Mouse (Mus musculus): Measurements from ENCODE around the gene Dedd. TPM values are rescaled to one million over a fixed set of nuclear protein-coding genes. Genes with fewer than 3 reads are reported as not detected.

Dedd gene
- polyA plus RNA-seq, 1 experiment, result 56.4 TPM

DNA sequence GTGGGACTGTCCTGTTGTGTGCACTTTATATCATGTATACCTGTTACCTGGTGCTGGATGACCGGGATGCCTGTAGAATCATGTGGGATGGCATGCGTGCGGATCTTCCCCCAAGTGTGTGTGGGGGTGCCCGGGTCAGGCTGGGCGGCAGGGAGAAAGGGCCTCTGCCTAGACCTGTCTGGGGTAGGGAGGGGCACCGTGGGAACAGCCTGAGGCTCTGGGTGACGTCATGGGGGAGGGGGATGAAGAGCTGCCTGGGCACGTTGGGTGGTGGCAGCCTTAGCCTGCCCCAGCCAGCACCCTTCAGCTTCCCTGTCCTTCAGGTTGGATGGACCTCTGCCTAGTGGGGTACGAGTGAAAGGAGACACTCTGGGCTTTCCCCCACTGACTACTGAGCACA, 55.4 kb downstream of the Dedd start:
- DNase-seq, result no peak
- TF ChIP-seq CTCF (IDR thresholded peaks at IDR 0.05; ENCODE audit: borderline replicate concordance, insufficient read depth, low read depth, low read length) (no peak), POLR2A (IDR thresholded peaks at IDR 0.05; ENCODE audit: borderline replicate concordance, insufficient read depth, low read length) (no peak)
- Histone ChIP-seq H3K27ac (ENCODE audit: insufficient read depth, low read length) (no peak overlapping the region), H3K4me1 (ENCODE audit: control insufficient read depth, insufficient read depth, low read length) (no peaks in the 10 kb centered on the region), H3K27me3 (ENCODE audit: control insufficient read depth, insufficient read depth, low read length) (no peaks in the 10 kb centered on the region), H3K4me3 (replicated peaks; ENCODE audit: insufficient read depth, low read depth, low read length) (no peak overlapping the region)
- WGBS, result 67% methylated on average over 9 of the region's 9 CpGs

DNA sequence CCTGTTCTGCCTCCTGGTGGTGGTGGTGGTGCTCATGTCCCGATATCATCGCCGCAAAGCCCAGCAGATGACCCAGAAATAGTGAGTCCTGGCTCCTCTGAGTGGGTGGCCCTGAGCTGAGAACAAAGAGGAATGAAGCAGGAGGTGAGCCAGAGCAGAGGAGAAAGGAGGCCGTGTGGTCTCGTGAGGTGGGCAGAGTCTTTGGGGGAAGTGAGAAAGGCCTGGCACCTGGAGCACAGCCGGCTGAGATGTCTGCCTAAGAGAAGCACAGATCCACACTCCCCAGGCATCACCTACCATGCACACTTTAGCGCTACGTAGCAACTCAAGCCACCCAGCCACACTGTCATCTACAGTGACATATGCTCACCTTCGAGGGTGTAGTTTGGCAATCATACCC, 56.2 kb downstream of the Dedd start:
- H3K4me3 ChIP-seq (replicated peaks; ENCODE audit: insufficient read depth, low read depth, low read length), result no peak overlapping the region
- DNase-seq, result no peak
- H3K27me3 ChIP-seq (ENCODE audit: control insufficient read depth, insufficient read depth, low read length), result no peaks in the 10 kb centered on the region
- no peaks in the 10 kb centered on the region for H3K4me1 ChIP-seq (ENCODE audit: control insufficient read depth, insufficient read depth, low read length)
- H3K27ac ChIP-seq (ENCODE audit: insufficient read depth, low read length), result no peak overlapping the region
- 40% methylated on average over 9 of the region's 9 CpGs for WGBS
- TF ChIP-seq POLR2A (IDR thresholded peaks at IDR 0.05; ENCODE audit: borderline replicate concordance, insufficient read depth, low read length) (no peak), CTCF (IDR thresholded peaks at IDR 0.05; ENCODE audit: borderline replicate concordance, insufficient read depth, low read depth, low read length) (no peak; the same call in 1 of the 2 replicates)

DNA sequence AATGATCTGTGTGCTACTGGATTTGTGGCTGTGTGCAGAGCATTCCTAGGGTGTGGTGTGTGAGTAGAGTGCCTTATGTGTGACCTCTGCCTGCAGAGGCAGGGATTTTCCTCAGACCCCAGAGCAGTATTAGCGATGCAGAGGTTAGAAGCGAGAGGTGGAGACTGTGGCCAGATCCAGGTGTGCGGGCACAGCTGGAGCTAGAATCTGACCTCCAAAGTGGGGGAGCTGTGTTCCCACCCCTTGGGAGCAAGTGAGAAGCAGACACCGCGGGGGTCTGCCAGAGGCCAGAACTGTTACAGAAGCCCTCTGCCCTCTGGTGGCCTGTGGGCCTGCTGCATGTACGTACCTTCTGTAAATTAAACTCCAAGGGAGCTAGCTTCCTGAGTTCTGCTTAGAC, 58.2 kb downstream of the Dedd start:
- TF ChIP-seq POLR2A (IDR thresholded peaks at IDR 0.05; ENCODE audit: borderline replicate concordance, insufficient read depth, low read length) (no peak), CTCF (IDR thresholded peaks at IDR 0.05; ENCODE audit: borderline replicate concordance, insufficient read depth, low read depth, low read length) (peak; percentile 31; the same call in 1 of the 2 replicates)
- WGBS, result 35% methylated on average over 6 of the region's 6 CpGs
- DNase-seq, result no peak
- H3K27me3 ChIP-seq (ENCODE audit: control insufficient read depth, insufficient read depth, low read length), result no peaks in the 10 kb centered on the region
- no peak overlapping the region for H3K4me3 ChIP-seq (replicated peaks; ENCODE audit: insufficient read depth, low read depth, low read length)
- H3K4me1 ChIP-seq (ENCODE audit: control insufficient read depth, insufficient read depth, low read length), result no peaks in the 10 kb centered on the region
- no peak overlapping the region for H3K27ac ChIP-seq (ENCODE audit: insufficient read depth, low read length)

DNA sequence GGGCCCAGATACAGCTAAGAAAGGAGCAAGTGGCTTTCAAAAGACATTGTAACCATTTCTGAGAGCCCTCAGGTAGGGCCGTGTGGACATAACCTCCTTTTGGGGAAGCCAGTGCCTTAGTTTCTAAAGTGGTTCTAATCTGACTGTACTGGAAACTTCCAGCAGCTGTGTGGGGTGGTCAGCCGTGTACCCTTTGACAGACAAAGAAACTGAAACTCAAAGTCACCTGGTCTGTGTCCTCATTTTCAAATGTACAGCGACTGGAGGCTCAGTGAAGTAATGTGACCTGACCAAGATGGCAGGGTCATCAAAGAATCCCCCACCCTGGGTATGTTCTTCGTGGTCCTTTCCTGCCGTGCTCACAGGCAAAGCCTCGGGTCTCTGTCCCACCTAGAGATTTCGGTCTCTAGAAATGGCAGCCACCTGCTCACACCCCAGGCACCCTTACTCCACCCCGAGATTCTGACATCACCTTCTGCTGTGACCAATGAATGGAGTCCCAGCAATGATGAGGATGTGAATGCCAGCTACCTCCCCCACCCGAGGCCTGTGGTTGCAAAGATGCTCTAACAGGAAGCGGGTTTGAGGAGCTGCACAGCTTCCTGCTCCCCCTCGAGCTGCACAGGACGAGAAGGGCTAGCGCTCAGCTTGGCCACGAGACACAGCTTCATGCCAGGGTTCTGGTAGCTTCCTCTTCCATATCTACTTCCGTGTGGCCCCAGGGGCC, 59.6 kb downstream of the Dedd start, which contains the start of gene Arhgap30:
TSS of gene Arhgap30 (plus strand) at position 579 of the 727 bp plus-strand sequence.
- Histone ChIP-seq H3K27me3 (ENCODE audit: control insufficient read depth, insufficient read depth, low read length) (no peaks in the 10 kb centered on the region), H3K27ac (ENCODE audit: insufficient read depth, low read length) (no peak within 1 kb of the TSS), H3K4me3 (replicated peaks; ENCODE audit: insufficient read depth, low read depth, low read length) (no peak within 1 kb of the TSS), H3K4me1 (ENCODE audit: control insufficient read depth, insufficient read depth, low read length) (no peaks in the 10 kb centered on the region)
- 77% methylated on average over 15 of the region's 15 CpGs for WGBS
- DNase-seq, result no peak
- TF ChIP-seq POLR2A (IDR thresholded peaks at IDR 0.05; ENCODE audit: borderline replicate concordance, insufficient read depth, low read length) (no peak), CTCF (IDR thresholded peaks at IDR 0.05; ENCODE audit: borderline replicate concordance, insufficient read depth, low read depth, low read length) (no peak)

DNA sequence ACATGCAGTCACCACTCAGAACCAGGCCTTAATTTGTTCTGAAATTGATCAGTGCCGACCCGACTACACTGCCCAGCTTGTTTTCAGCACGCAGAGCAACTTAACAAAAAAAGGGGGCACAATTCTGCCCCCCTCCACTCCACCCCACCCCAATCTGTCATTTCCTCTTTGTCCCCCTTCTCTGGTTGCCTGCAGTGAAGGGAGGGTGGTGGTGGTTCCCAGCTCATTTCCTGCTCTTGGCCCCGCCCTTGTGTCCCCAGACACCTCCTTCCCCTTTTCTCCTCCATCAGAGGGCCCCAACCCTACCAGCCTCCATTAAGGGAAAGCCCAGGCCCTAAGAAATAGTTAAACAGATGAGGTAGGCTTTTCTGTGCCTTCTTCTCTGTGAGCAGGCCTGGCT, 61.2 kb downstream of the Dedd start:
- WGBS, result 84% methylated on average over 4 of the region's 4 CpGs
- no peak overlapping the region for H3K27ac ChIP-seq (ENCODE audit: insufficient read depth, low read length)
- no peaks in the 10 kb centered on the region for H3K27me3 ChIP-seq (ENCODE audit: control insufficient read depth, insufficient read depth, low read length)
- H3K4me1 ChIP-seq (ENCODE audit: control insufficient read depth, insufficient read depth, low read length), result no peaks in the 10 kb centered on the region
- no peak for TF ChIP-seq CTCF (IDR thresholded peaks at IDR 0.05; ENCODE audit: borderline replicate concordance, insufficient read depth, low read depth, low read length)
- TF ChIP-seq POLR2A (IDR thresholded peaks at IDR 0.05; ENCODE audit: borderline replicate concordance, insufficient read depth, low read length), result no peak
- H3K4me3 ChIP-seq (replicated peaks; ENCODE audit: insufficient read depth, low read depth, low read length), result no peak overlapping the region
- no peak for DNase-seq

Other genes with a start within 250 kb of the Dedd start
- gene Cfap126, start 215.2 kb upstream of the Dedd start, polyA plus RNA-seq (2012; rRNA removed), result 5.6 and 8.0 TPM in 2 replicates
- gene Sdhc, start 178.5 kb upstream of the Dedd start, polyA plus RNA-seq (2012; rRNA removed), result 302 and 305 TPM in 2 replicates
- gene Mpz, start 178.4 kb upstream of the Dedd start, polyA plus RNA-seq (2012; rRNA removed), result 0.16 and 0.34 TPM in 2 replicates
- 195 and 252 TPM in 2 replicates for gene Pcp4l1, start 132.9 kb upstream of the Dedd start, polyA plus RNA-seq (2012; rRNA removed)
- 0.19 and 0.23 TPM in 2 replicates for gene Nr1i3, start 115.2 kb upstream of the Dedd start, polyA plus RNA-seq (2012; rRNA removed)
- gene Tomm40l, start 106.6 kb upstream of the Dedd start, polyA plus RNA-seq (2012; rRNA removed), result 85.5 and 92.7 TPM in 2 replicates
- gene Apoa2, start 104.1 kb upstream of the Dedd start, polyA plus RNA-seq (2012; rRNA removed), result 4.1 and 6.3 TPM in 2 replicates
- gene Fcer1g, start 94.8 kb upstream of the Dedd start, polyA plus RNA-seq (2012; rRNA removed), result 12.4 and 13.2 TPM in 2 replicates
- 26.1 and 29.8 TPM in 2 replicates for gene Adamts4, start 78.7 kb upstream of the Dedd start, polyA plus RNA-seq (2012; rRNA removed)
- gene Ndufs2, start 77.8 kb upstream of the Dedd start, polyA plus RNA-seq (2012; rRNA removed), result 282 and 283 TPM in 2 replicates
- gene B4galt3, start 58.8 kb upstream of the Dedd start, polyA plus RNA-seq (2012; rRNA removed), result 69.6 and 72.2 TPM in 2 replicates
- gene Ppox, start 48.0 kb upstream of the Dedd start, polyA plus RNA-seq (2012; rRNA removed), result 76.9 and 81.2 TPM in 2 replicates
- 76.6 and 77.5 TPM in 2 replicates for gene Usp21, start 41.2 kb upstream of the Dedd start, polyA plus RNA-seq (2012; rRNA removed)
- 96.4 and 109 TPM in 2 replicates for gene Ufc1, start 34.1 kb upstream of the Dedd start, polyA plus RNA-seq (2012; rRNA removed)
- gene Nit1, start 16.5 kb downstream of the Dedd start, polyA plus RNA-seq (2012; rRNA removed), result 68.2 TPM in 2 replicates
- gene Pfdn2, start 16.5 kb downstream of the Dedd start, polyA plus RNA-seq (2012; rRNA removed), result 129 and 135 TPM in 2 replicates
- 7.9 and 8.2 TPM in 2 replicates for gene Klhdc9, start 31.7 kb downstream of the Dedd start, polyA plus RNA-seq (2012; rRNA removed)
- gene Nectin4, start 41.0 kb downstream of the Dedd start, polyA plus RNA-seq (2012; rRNA removed), result 11.9 and 12.5 TPM in 2 replicates
- 0.65 and 0.68 TPM in 2 replicates for gene Arhgap30, start 59.8 kb downstream of the Dedd start, polyA plus RNA-seq (2012; rRNA removed)
- 98.7 and 107 TPM in 2 replicates for gene Usf1, start 82.2 kb downstream of the Dedd start, polyA plus RNA-seq (2012; rRNA removed)
- gene Tstd1, start 89.7 kb downstream of the Dedd start, polyA plus RNA-seq (2012; rRNA removed), result 2.2 and 3.2 TPM in 2 replicates
- gene F11r, start 108.4 kb downstream of the Dedd start, polyA plus RNA-seq (2012; rRNA removed), result 8.7 and 10.1 TPM in 2 replicates
- 7.5 and 7.6 TPM in 2 replicates for gene Alyref2, start 174.3 kb downstream of the Dedd start, polyA plus RNA-seq (2012; rRNA removed)
- gene Itln1, start 206.1 kb downstream of the Dedd start, polyA plus RNA-seq (2012; rRNA removed), result not detected in 2 replicates
- gene Cd244a, start 230.0 kb downstream of the Dedd start, polyA plus RNA-seq (2012; rRNA removed), result 0.05 TPM in 1 of 2 replicates, not detected in the other

All from cerebellum, adult 2 months (tissue).